Comparison of ENCODE assay signal across 14 mouse cellular contexts in genomic region chr17:84926233-84926632, GRCm38 (mm10). TPM values are rescaled to one million over a fixed set of nuclear protein-coding genes. Genes with fewer than 3 reads are reported as not detected.
A peak's percentile ranks its signal among the peaks of the same experiment; 100 is the strongest.
DNase-seq lines count a peak whose midpoint lies in the region; ATAC-seq and TF ChIP-seq lines count a peak whose summit lies in the region.
"Had no signal": no experiment of that assay in that cellular context is flagged by ENCODE, and none has a peak within 500 bp of the region (broad histone marks: within the 10 kb centered on the region; RNA-seq: fewer than 3 reads in every experiment).

No protein-coding gene starts in this region.

- peaks cover 47 to 49% of the 10 kb centered on the region in 2 experiments for H3K4me1 ChIP-seq in liver, embryonic 14.5 days (replicated peaks; ENCODE audit: control insufficient read depth in 2 of 2, insufficient read depth in 2 of 2, low read length in 1 of 2)
- H3K4me1 ChIP-seq in forebrain, postnatal 0 days (ENCODE audit: insufficient read depth) = no peaks in the 10 kb centered on the region
- H3K4me1 ChIP-seq: heart, embryonic 13.5 days; limb, embryonic 13.5 days had no signal

- DNase-seq in heart, adult 9 months (ENCODE audit: low spot score in 2 of 2) = peak; percentile 2 to 19
- no peak for DNase-seq in heart, postnatal 4 days
- peak; percentile 53 for DNase-seq in 416B (ENCODE audit: low read depth)
- peak; percentile 68 for DNase-seq in brain, adult 2 months (ENCODE audit: low read depth, low spot score)
- DNase-seq in liver, embryonic 14.5 days (ENCODE audit: low read depth in 3 of 3, low spot score in 3 of 3) = peak; percentile 81 to 83 (median 82)
- no peak for DNase-seq in forebrain, postnatal 0 days
- DNase-seq in urinary bladder, postnatal 25 days (ENCODE audit: low spot score) = no peak
- DNase-seq: adrenal gland, adult 2 months; lung, postnatal 36 days; midbrain, embryonic 14.5 days; thymus, postnatal 36 days had no signal

- no peak overlapping the region for H3K4me3 ChIP-seq in liver, embryonic 14.5 days (ENCODE audit: insufficient read depth in 1 of 2, low read depth in 2 of 2, low read length in 2 of 2)
- no peak overlapping the region for H3K4me3 ChIP-seq in forebrain, postnatal 0 days (ENCODE audit: low read depth, low read length)
- H3K4me3 ChIP-seq: heart, embryonic 13.5 days; limb, embryonic 13.5 days had no signal

- TF ChIP-seq CTCF in liver, embryonic 14.5 days (IDR thresholded peaks at IDR 0.05; ENCODE audit: low read depth) = no peak
- no peak for TF ChIP-seq CTCF in forebrain, postnatal 0 days (IDR thresholded peaks at IDR 0.05; ENCODE audit: low read depth)

- peak; percentile 84 for TF ChIP-seq EP300 in liver, embryonic 14.5 days (IDR thresholded peaks at IDR 0.05; ENCODE audit: low read depth)

- peak overlapping the region; percentile 61 for H3K9ac ChIP-seq in liver, embryonic 14.5 days (replicated peaks)
- no peak overlapping the region for H3K9ac ChIP-seq in forebrain, postnatal 0 days
- H3K9ac ChIP-seq: heart, embryonic 13.5 days; limb, embryonic 13.5 days had no signal

- 7% methylated on average over 5 of the region's 5 CpGs for WGBS in liver, embryonic 14.5 days (ENCODE audit: insufficient replicate concordance)
- 33% methylated on average over 5 of the region's 5 CpGs for WGBS in forebrain, postnatal 0 days

- peak overlapping the region; percentile 45 for H3K4me2 ChIP-seq in liver, embryonic 14.5 days (ENCODE audit: low read depth)
- H3K4me2 ChIP-seq in forebrain, postnatal 0 days (ENCODE audit: low read depth) = no peak overlapping the region
- H3K4me2 ChIP-seq: heart, embryonic 13.5 days; limb, embryonic 13.5 days had no signal

- H3K9me3 ChIP-seq in liver, embryonic 14.5 days (ENCODE audit: control insufficient read depth, low read length) = no peaks in the 10 kb centered on the region
- H3K9me3 ChIP-seq in forebrain, postnatal 0 days (ENCODE audit: low read length) = no peaks in the 10 kb centered on the region
- H3K9me3 ChIP-seq: limb, embryonic 13.5 days had no signal

- H3K36me3 ChIP-seq in liver, embryonic 14.5 days (replicated peaks; ENCODE audit: control insufficient read depth, insufficient read depth, low read depth) = no peaks in the 10 kb centered on the region
- no peaks in the 10 kb centered on the region for H3K36me3 ChIP-seq in forebrain, postnatal 0 days (ENCODE audit: insufficient read depth)
- H3K36me3 ChIP-seq: heart, embryonic 13.5 days; limb, embryonic 13.5 days had no signal

- H3K27ac ChIP-seq in liver, embryonic 14.5 days = peak overlapping the region; percentile 72
- no peak overlapping the region for H3K27ac ChIP-seq in forebrain, postnatal 0 days (ENCODE audit: low read depth, low read length)
- H3K27ac ChIP-seq: heart, embryonic 13.5 days; limb, embryonic 13.5 days had no signal

- no peaks in the 10 kb centered on the region for H3K27me3 ChIP-seq in liver, embryonic 14.5 days (ENCODE audit: control insufficient read depth, insufficient read depth, low read length)
- no peaks in the 10 kb centered on the region for H3K27me3 ChIP-seq in forebrain, postnatal 0 days (ENCODE audit: insufficient read depth, low read length)
- H3K27me3 ChIP-seq: heart, embryonic 13.5 days; limb, embryonic 13.5 days had no signal

- peak; percentile 88 for ATAC-seq in liver, embryonic 14.5 days (ENCODE audit: insufficient read depth)
- ATAC-seq in forebrain, postnatal 0 days = no peak
- ATAC-seq: hindbrain, embryonic 16.5 days had no signal

RNA-seq across cellular contexts. Expression of gene Ppm1b, which starts 30.3 kb away (rescaled TPM):
- 10 to 100 TPM; 85.6 to 91.3 TPM for total RNA-seq in heart, postnatal 4 days (2021)
- polyA plus RNA-seq in liver, embryonic 14.5 days (2012; rRNA removed) = 21.5 and 31.3 TPM in 2 replicates
- polyA plus RNA-seq in liver, embryonic 14.5 days (2014; fragmentation: Nextera tagmentation; extraction: Ambion mirVana) = 40.6 and 50.6 TPM in 2 replicates
- total RNA-seq in forebrain, postnatal 0 days (2014; rRNA removed) = 49.1 and 68.8 TPM in 2 replicates
- 49.5 and 62.9 TPM in 2 replicates for polyA plus RNA-seq in forebrain, postnatal 0 days (2015; fragmentation: Nextera tagmentation; extraction: Ambion mirVana)

Comparison
In these comparisons a context has a peak if more than half of its experiments do, and no peak if none do; other contexts are left out.
1. DNase-seq: peak in heart, adult 9 months (2 of 2), 416B (single experiment), brain, adult 2 months (single experiment) and liver, embryonic 14.5 days (3 of 3); none in heart, postnatal 4 days (single experiment), forebrain, postnatal 0 days (single experiment) and urinary bladder, postnatal 25 days (single experiment).